Mouse (Mus musculus): Measurements from ENCODE around the gene Thbd. TPM values are rescaled to one million over a fixed set of nuclear protein-coding genes. Genes with fewer than 3 reads are reported as not detected.

Thbd gene
- polyA plus RNA-seq, 1 experiment from 2014 or later = 8.5 TPM

DNA sequence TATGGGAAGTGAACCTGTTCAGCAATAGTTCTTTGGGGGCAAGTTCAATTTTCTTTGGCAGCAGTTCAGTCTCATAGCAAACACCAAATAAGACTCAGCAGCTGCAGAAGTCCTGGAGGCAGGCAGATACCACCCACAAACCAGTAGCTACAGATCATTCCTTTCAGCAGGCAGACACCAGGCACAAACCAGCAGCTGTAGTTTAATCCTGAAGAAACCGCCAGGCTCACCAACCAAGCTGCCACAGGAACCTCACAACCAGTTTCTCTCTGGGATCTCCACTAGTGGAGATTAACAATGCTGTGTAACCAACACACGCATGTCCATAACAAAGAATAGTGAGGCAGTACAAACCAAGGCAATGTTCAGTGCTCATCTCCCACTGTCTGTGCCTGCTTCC lies 26.9 kb downstream of the Thbd start:
- ATAC-seq (ENCODE audit: low FRiP score) = no peak
- H3K4me2 ChIP-seq (replicated peaks) = no peak overlapping the region
- H3K9me3 ChIP-seq (ENCODE audit: control insufficient read depth, low read length) = no peaks in the 10 kb centered on the region

DNA sequence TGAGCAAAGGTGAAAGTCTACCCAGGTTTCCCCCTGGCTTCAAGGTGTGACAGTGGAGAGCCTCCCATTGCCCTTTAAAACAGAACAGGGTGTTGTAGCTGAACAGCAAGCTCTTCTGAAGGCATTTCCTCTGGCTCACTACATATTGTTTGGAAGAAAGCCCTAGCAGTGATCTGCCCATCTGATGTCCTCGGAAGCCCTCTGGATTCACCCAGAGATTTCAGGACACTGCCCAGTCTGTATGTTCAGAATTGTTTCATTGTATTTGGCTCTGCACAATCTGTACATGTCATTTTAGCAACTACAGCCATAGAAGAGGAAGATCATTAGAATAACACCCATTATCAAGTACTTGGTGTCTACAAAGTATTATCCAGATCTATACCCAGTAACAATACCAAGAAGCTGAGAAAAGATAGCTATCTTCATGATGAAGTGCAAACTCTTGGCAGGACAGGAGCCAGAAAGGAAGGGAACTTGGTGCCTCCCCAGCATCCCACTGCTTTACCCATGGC lies 28.0 kb downstream of the Thbd start:
- H3K36me3 ChIP-seq (replicated peaks; ENCODE audit: control insufficient read depth, insufficient read depth) = no peaks in the 10 kb centered on the region
- no peaks in the 10 kb centered on the region for H3K4me1 ChIP-seq (replicated peaks; ENCODE audit: control insufficient read depth, insufficient read depth, low read length)
- 100% methylated on average over 1 of the region's 1 CpGs for WGBS
- DNase-seq (ENCODE audit: low spot score) (no peak), ATAC-seq (ENCODE audit: low FRiP score) (no peak)
- no peaks in the 10 kb centered on the region for H3K27me3 ChIP-seq (ENCODE audit: control insufficient read depth, insufficient read depth, low read length)
- H3K4me3 ChIP-seq (replicated peaks; ENCODE audit: low read length) = no peak overlapping the region
- H3K9me3 ChIP-seq (ENCODE audit: control insufficient read depth, low read length) = no peaks in the 10 kb centered on the region
- no peak overlapping the region for H3K9ac ChIP-seq
- H3K4me2 ChIP-seq (replicated peaks) = no peak overlapping the region
- no peak overlapping the region for H3K27ac ChIP-seq

More for the DNA sequence above, 26.9 kb downstream of the Thbd start:
- WGBS = 90% methylated on average over 2 of the region's 2 CpGs
- Histone ChIP-seq H3K27me3 (ENCODE audit: control insufficient read depth, insufficient read depth, low read length) (no peaks in the 10 kb centered on the region), H3K36me3 (replicated peaks; ENCODE audit: control insufficient read depth, insufficient read depth) (no peaks in the 10 kb centered on the region), H3K4me3 (replicated peaks; ENCODE audit: low read length) (no peak overlapping the region), H3K27ac (no peak overlapping the region), H3K4me1 (replicated peaks; ENCODE audit: control insufficient read depth, insufficient read depth, low read length) (no peaks in the 10 kb centered on the region), H3K9ac (no peak overlapping the region)
- no peak for DNase-seq (ENCODE audit: low spot score)

DNA sequence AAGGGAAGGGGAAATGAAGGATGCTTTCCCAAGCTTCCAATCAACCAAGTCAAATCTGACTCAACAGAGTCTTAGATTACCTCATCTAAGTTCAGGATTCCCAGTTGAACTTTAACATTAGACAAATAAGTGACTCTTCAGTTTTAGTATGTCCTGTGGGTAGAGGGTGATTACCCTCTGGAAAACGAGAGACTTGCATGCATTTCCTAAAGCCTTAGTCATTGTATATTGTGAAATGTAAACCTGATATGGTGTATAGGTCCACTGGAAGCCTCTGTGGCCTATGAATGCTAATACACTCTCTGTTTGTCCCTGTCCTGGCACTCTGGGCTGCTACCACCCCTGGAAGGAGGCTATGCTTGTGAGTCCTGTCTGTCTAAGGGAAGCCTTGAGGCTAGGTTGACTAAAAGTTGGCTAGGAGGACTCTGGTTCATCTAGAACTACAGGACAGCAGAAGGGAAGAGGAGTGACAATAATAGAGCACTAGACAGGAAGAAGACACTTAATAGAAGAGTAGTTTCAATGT lies 29.1 kb downstream of the Thbd start:
- DNase-seq (ENCODE audit: low spot score) (no peak), ATAC-seq (ENCODE audit: low FRiP score) (no peak)
- Histone ChIP-seq H3K4me2 (replicated peaks) (no peak overlapping the region), H3K9ac (no peak overlapping the region), H3K4me3 (replicated peaks; ENCODE audit: low read length) (no peak overlapping the region), H3K4me1 (replicated peaks; ENCODE audit: control insufficient read depth, insufficient read depth, low read length) (no peaks in the 10 kb centered on the region), H3K36me3 (replicated peaks; ENCODE audit: control insufficient read depth, insufficient read depth) (no peaks in the 10 kb centered on the region), H3K27ac (no peak overlapping the region), H3K9me3 (ENCODE audit: control insufficient read depth, low read length) (no peaks in the 10 kb centered on the region), H3K27me3 (ENCODE audit: control insufficient read depth, insufficient read depth, low read length) (no peaks in the 10 kb centered on the region)
- 81% methylated on average over 1 of the region's 1 CpGs for WGBS

DNA sequence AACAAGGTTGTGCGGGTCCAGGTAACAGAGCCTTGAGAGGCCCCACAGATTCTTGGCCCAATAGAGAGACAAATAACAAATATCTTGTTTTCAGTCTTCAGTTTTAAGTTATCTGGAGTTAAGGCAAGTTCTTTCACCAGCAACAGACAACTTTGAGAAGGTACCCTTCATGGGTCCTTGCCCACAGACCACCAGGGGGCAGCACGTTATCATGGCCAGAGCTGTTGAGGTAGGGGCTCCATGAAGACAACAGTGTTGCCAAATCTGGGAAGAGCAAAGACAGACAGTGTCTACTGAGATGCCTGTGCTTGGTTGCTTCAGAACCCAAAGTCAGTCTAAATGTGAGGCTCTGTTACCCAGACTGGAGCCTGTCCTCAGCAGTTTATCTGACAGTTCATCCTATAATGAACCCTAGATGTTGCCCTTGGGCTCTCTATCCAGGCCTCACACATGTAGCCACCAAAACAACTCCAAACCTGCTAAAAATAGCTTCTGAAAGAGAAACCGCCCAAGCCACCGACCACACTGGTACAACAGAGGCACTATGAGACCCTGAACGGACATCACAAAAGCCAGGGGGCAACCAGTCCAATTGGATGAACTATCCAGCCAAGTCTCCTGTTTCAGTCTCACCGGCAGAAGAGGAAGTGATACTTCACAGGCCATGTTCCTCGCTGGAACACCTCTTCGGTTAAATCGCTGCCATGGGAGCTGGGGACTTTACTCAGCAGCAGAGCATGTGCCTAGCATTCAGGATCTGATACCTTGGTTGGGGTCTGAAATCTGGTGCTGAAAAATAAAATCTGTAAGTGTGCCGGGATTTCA lies 32.5 kb downstream of the Thbd start:
- no peak overlapping the region for H3K27ac ChIP-seq
- H3K4me3 ChIP-seq (replicated peaks; ENCODE audit: low read length) = no peak overlapping the region
- no peaks in the 10 kb centered on the region for H3K27me3 ChIP-seq (ENCODE audit: control insufficient read depth, insufficient read depth, low read length)
- H3K4me2 ChIP-seq (replicated peaks) = no peak overlapping the region
- WGBS = 79% methylated on average over 10 of the region's 10 CpGs
- H3K9ac ChIP-seq = no peak overlapping the region
- 0 out of 2 replicates have a peak, but pooled peaks have one; percentile 27 for ATAC-seq (ENCODE audit: low FRiP score)
- peak; percentile 58 for DNase-seq (ENCODE audit: low spot score)
- H3K36me3 ChIP-seq (replicated peaks; ENCODE audit: control insufficient read depth, insufficient read depth) = no peaks in the 10 kb centered on the region
- H3K9me3 ChIP-seq (ENCODE audit: control insufficient read depth, low read length) = no peaks in the 10 kb centered on the region
- H3K4me1 ChIP-seq (replicated peaks; ENCODE audit: control insufficient read depth, insufficient read depth, low read length) = no peaks in the 10 kb centered on the region

DNA sequence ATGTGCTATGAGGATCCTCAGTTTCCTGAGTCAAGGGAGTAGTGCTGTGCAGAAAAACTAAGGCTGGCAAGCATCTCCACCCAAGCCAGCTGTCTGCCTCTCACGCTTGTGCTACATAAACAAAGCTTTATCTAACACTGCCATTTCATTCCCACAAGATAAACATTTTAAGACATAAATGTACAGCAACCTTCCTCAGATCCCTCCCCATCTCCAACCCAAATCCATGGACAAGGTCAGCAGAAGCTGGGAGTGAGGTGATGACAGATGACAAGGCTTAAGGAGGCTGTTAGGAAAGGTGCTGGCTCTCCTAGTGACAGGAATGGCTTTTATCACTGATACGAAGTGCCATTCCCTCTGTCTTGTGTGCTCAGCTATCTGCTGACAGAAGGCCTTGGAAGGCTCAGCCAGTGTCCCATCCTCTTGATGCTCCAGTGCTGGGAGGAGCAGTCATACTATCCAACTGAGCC lies 34.4 kb downstream of the Thbd start:
- ATAC-seq (ENCODE audit: low FRiP score) = no peak
- H3K9me3 ChIP-seq (ENCODE audit: control insufficient read depth, low read length) = no peaks in the 10 kb centered on the region
- no peaks in the 10 kb centered on the region for H3K27me3 ChIP-seq (ENCODE audit: control insufficient read depth, insufficient read depth, low read length)
- H3K4me2 ChIP-seq (replicated peaks) = no peak overlapping the region
- H3K27ac ChIP-seq = no peak overlapping the region
- H3K9ac ChIP-seq = no peak overlapping the region
- no peaks in the 10 kb centered on the region for H3K4me1 ChIP-seq (replicated peaks; ENCODE audit: control insufficient read depth, insufficient read depth, low read length)
- no peaks in the 10 kb centered on the region for H3K36me3 ChIP-seq (replicated peaks; ENCODE audit: control insufficient read depth, insufficient read depth)
- DNase-seq (ENCODE audit: low spot score) = no peak
- H3K4me3 ChIP-seq (replicated peaks; ENCODE audit: low read length) = no peak overlapping the region
- 85% methylated on average over 2 of the region's 2 CpGs for WGBS

DNA sequence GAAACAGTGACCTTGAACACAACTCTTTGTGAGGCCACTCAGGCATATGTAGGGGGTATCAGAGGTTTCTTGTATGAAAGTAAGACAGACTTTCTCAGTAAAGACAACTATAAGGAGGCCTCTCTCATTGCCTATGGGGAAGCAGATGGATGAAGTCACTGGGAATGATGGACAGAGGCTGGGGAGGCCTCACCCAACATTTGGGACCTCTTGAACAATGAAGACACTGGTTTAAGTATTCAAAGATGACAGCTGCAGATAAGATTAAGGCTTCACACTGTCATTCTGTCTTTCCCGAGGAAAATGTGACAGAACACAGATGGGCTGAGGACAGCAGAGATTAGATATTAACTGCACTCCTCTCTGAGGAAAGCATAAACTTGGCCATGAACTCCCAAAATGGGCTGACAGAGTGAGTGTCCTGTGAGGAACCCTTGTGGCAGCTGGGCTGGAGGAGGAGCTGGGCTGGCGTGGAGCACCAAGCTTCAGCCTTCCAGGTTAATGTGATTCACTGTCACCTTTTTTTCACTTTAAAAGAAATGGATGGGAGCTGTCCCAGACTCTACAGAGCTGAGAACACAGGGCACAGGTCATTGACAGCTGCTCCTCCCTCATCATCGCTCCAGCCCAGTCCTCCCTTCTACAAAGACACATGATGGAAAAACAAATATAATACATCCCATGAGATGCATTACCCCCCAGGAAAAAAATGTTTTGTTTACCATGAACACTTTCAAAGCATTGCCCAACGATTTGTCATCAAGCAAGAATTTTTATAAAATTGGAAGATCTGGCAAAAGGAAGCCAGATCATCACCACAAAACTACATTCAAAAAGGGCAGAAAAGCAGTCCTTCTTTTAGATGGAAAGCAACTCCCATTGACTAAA lies 36.0 kb downstream of the Thbd start:
- Histone ChIP-seq H3K27ac (no peak overlapping the region), H3K4me3 (replicated peaks; ENCODE audit: low read length) (no peak overlapping the region), H3K4me2 (replicated peaks) (no peak overlapping the region), H3K36me3 (replicated peaks; ENCODE audit: control insufficient read depth, insufficient read depth) (no peaks in the 10 kb centered on the region), H3K9ac (no peak overlapping the region), H3K9me3 (ENCODE audit: control insufficient read depth, low read length) (no peaks in the 10 kb centered on the region), H3K4me1 (replicated peaks; ENCODE audit: control insufficient read depth, insufficient read depth, low read length) (no peaks in the 10 kb centered on the region), H3K27me3 (ENCODE audit: control insufficient read depth, insufficient read depth, low read length) (no peaks in the 10 kb centered on the region)
- 72% methylated on average over 4 of the region's 4 CpGs for WGBS
- DNase-seq (ENCODE audit: low spot score) = no peak
- no peak for ATAC-seq (ENCODE audit: low FRiP score)

DNA sequence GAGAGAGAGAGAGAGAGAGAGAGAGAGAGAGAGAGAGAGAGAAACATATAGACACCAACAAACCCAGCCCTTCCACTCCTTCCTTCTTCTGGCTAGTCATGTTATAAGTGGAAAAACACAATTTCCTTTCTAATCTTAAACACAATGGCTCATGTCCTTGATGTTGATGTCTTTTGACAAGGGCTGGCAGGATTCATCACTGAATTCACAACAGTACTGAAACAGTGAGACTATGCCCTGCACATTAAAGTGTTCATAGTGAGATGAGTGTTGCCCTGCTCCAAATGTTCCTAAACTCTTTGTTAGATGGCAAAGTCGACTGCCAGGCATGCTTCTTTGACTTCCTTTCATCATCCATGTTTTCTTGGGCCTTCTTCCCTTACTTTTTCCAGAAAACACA lies 42.8 kb downstream of the Thbd start:
- H3K9ac ChIP-seq = no peak overlapping the region
- ATAC-seq (ENCODE audit: low FRiP score) (no peak), DNase-seq (ENCODE audit: low spot score) (no peak)
- H3K36me3 ChIP-seq (replicated peaks; ENCODE audit: control insufficient read depth, insufficient read depth) = no peaks in the 10 kb centered on the region
- H3K27me3 ChIP-seq (ENCODE audit: control insufficient read depth, insufficient read depth, low read length) = no peaks in the 10 kb centered on the region
- 58% methylated on average over 1 of the region's 1 CpGs for WGBS
- H3K27ac ChIP-seq = no peak overlapping the region
- no peaks in the 10 kb centered on the region for H3K9me3 ChIP-seq (ENCODE audit: control insufficient read depth, low read length)
- H3K4me2 ChIP-seq (replicated peaks) = no peak overlapping the region
- no peak overlapping the region for H3K4me3 ChIP-seq (replicated peaks; ENCODE audit: low read length)
- H3K4me1 ChIP-seq (replicated peaks; ENCODE audit: control insufficient read depth, insufficient read depth, low read length) = no peaks in the 10 kb centered on the region

DNA sequence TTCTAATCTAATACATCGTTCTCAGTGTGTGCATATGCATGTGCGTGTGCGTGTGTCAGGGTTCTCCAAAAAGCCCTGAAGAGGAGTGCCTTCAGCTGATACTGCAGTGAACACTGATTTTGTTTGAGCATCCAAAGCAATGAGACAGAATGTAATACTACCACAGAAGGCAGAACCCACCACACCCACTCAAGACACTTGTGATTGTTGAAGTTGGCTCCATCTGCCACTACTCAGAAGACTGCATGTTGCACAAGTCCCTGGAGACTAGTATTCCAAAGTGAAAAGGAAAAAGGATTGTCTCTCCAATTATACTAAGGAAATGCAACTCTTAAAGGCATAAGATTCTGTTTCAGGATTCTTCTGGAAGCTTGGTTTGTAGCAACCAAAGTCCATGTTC lies 43.5 kb downstream of the Thbd start:
- H3K27me3 ChIP-seq (ENCODE audit: control insufficient read depth, insufficient read depth, low read length) = no peaks in the 10 kb centered on the region
- no peak for DNase-seq (ENCODE audit: low spot score)
- H3K4me1 ChIP-seq (replicated peaks; ENCODE audit: control insufficient read depth, insufficient read depth, low read length) = no peaks in the 10 kb centered on the region
- no peak overlapping the region for H3K4me3 ChIP-seq (replicated peaks; ENCODE audit: low read length)
- no peak overlapping the region for H3K9ac ChIP-seq
- over 99% methylated on average over 3 of the region's 3 CpGs for WGBS
- no peak overlapping the region for H3K27ac ChIP-seq
- H3K4me2 ChIP-seq (replicated peaks) = no peak overlapping the region
- ATAC-seq (ENCODE audit: low FRiP score) = no peak
- no peaks in the 10 kb centered on the region for H3K9me3 ChIP-seq (ENCODE audit: control insufficient read depth, low read length)
- H3K36me3 ChIP-seq (replicated peaks; ENCODE audit: control insufficient read depth, insufficient read depth) = no peaks in the 10 kb centered on the region

DNA sequence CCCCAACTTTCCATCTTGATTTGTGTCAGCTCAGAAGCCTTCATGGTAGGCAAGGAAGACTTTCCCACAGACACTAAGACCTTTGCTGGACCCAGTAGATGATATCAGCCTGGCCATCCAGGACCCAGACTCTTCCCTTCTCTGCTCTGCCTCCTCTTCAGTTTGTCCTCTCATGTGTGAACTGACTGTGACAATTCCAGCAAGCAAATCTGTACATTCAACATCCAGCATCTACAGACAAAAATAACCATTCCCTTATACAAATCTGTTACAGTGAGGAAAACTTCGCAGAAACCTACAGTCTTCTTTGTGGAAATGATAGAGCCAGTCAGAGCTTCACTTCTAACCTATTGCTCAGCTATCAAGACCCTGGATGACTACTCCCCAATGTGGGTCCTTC lies 50.8 kb downstream of the Thbd start:
- Histone ChIP-seq H3K27ac (no peak overlapping the region), H3K27me3 (ENCODE audit: control insufficient read depth, insufficient read depth, low read length) (no peaks in the 10 kb centered on the region), H3K9me3 (ENCODE audit: control insufficient read depth, low read length) (no peaks in the 10 kb centered on the region), H3K9ac (no peak overlapping the region), H3K4me1 (replicated peaks; ENCODE audit: control insufficient read depth, insufficient read depth, low read length) (no peaks in the 10 kb centered on the region), H3K4me3 (replicated peaks; ENCODE audit: low read length) (no peak overlapping the region), H3K4me2 (replicated peaks) (no peak overlapping the region), H3K36me3 (replicated peaks; ENCODE audit: control insufficient read depth, insufficient read depth) (no peaks in the 10 kb centered on the region)
- DNase-seq (ENCODE audit: low spot score) = no peak
- ATAC-seq (ENCODE audit: low FRiP score) = no peak
- 91% methylated on average over 1 of the region's 1 CpGs for WGBS
